Mouse (Mus musculus) MEL (cell line): ENCODE measurements around the gene H2-Oa.

Experiments
- CHD1 ChIP-seq: IDR thresholded peaks from 2 replicates; pipeline ENCODE4 v1.6.1; 2012; ENCODE audit warnings: low read depth, mild to moderate bottlenecking, inconsistent platforms, low read length, improper control_type of control experiment
- CTCF ChIP-seq, 3 experiments: IDR thresholded peaks in 2 of 3; conservative IDR thresholded peaks in 1 of 3; 2 replicates each; pipeline ENCODE4 v1.5.1; 2011 to 2012; ENCODE audit warnings: low read length in 3 of 3, low read depth in 2 of 3, mild to moderate bottlenecking in 2 of 3, improper control_type of control experiment in 1 of 3, inconsistent platforms in 1 of 3, mixed read lengths in 1 of 3, moderate library complexity in 1 of 3; ENCODE audit not compliant: control insufficient read depth in 1 of 3, insufficient read depth in 1 of 3, poor library complexity in 1 of 3, severe bottlenecking in 1 of 3
- ETS1 ChIP-seq: IDR thresholded peaks from 2 replicates; pipeline ENCODE4 v1.6.1; 2012; ENCODE audit warnings: low read depth, mild to moderate bottlenecking, inconsistent platforms, low read length, improper control_type of control experiment, moderate library complexity
- MAFK ChIP-seq: IDR thresholded peaks from 2 replicates; pipeline ENCODE4 v1.6.1; 2011; ENCODE audit warnings: low read depth, mild to moderate bottlenecking, low read length, improper control_type of control experiment, borderline replicate concordance
- MYB ChIP-seq: IDR thresholded peaks from 2 replicates; pipeline ENCODE4 v1.6.1; 2011; ENCODE audit warnings: mild to moderate bottlenecking, low read depth, low read length, improper control_type of control experiment
- POLR2A ChIP-seq, 2 experiments: IDR thresholded peaks; 2 replicates each; pipeline ENCODE4 v1.6.1; 2011 to 2012; ENCODE audit warnings: low read length in 2 of 2, mild to moderate bottlenecking in 2 of 2, control low read depth in 1 of 2, improper control_type of control experiment in 1 of 2, low read depth in 1 of 2, moderate library complexity in 1 of 2; ENCODE audit not compliant: control insufficient read depth in 1 of 2, insufficient read depth in 1 of 2, poor library complexity in 1 of 2
- ZMIZ1 ChIP-seq: IDR thresholded peaks from 2 replicates; pipeline ENCODE4 v1.6.1; 2012; ENCODE audit warnings: low read depth, mild to moderate bottlenecking, inconsistent platforms, low read length, improper control_type of control experiment, moderate library complexity

- TF ChIP-seq CTCF (IDR thresholded peaks at IDR 0.05 in 2 of 3, conservative IDR thresholded peaks at IDR 0.05 in 1 of 3; ENCODE audit: control insufficient read depth in 1 of 3, insufficient read depth in 1 of 3, low read depth in 2 of 3, low read length in 3 of 3, poor library complexity in 1 of 3, severe bottlenecking in 1 of 3) (no peak), POLR2A (IDR thresholded peaks at IDR 0.05; ENCODE audit: control insufficient read depth in 1 of 2, insufficient read depth in 1 of 2, low read depth in 1 of 2, low read length in 2 of 2, poor library complexity in 1 of 2) (no peak), MYB (no peak), ETS1 (no peak), CHD1 (no peak), MAFK (no peak), ZMIZ1 (no peak)
These were observed 37.0 kb downstream of the H2-Oa start for GRCm38 (mm10) chr17:34128944-34129791.
